Mouse (Mus musculus) layer of hippocampus, adult 11-12 months (tissue): ENCODE data around the gene Gmfb.
A peak's percentile ranks its signal among the peaks of the same experiment; 100 is the strongest.
"Not testable (repeated sequence)": the region's sequence is repeated elsewhere in the genome, so short reads cannot be mapped to it uniquely, and the experiment has no call there.

Source experiments
- DNase-seq: peaks from one replicate; pipeline ENCODE4 v3.0.0; 2022; ENCODE audit warnings: low spot score

The Gmfb gene

GRCm38 (mm10) chr14:46821873-46822716 is at the start of gene Gmfb:
TSS of gene Gmfb (minus strand) at chr14:46822242.
- peak; percentile 97 for DNase-seq

- DNase-seq, result no peak
These were observed 40.9 kb upstream of the Gmfb start for GRCm38 (mm10) chr14:46862922-46863321.

GRCm38 (mm10) chr14:46853677-46854076 is 31.6 kb upstream of the Gmfb start:
- no peak for DNase-seq

GRCm38 (mm10) chr14:46849769-46850168 is 27.7 kb upstream of the Gmfb start:
- no peak for DNase-seq

- no peak for DNase-seq
These were observed 26.7 kb upstream of the Gmfb start for GRCm38 (mm10) chr14:46848736-46849135.

GRCm38 (mm10) chr14:46848063-46848590 is 26.1 kb upstream of the Gmfb start:
- DNase-seq, result no peak

DNA sequence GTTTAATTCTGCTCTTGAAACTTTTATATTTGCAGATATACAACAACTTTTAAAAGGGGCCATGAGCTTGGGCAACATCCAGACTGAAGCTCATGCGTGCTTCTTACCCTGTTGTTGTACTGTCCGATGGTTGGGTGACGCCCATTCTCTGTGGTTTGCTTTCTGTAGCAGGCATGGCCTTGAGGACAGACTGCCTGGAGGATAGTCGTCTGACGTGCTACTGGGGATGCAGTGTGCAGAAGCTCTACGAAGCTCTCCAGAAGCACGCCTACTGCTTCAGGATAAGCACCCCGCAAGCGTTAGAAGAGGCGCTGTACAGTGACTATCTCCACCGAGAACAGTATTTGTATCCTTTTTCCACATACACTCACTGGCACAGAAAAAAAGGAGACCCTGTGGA is 23.7 kb upstream of the Gmfb start:
- no peak for DNase-seq

DNA sequence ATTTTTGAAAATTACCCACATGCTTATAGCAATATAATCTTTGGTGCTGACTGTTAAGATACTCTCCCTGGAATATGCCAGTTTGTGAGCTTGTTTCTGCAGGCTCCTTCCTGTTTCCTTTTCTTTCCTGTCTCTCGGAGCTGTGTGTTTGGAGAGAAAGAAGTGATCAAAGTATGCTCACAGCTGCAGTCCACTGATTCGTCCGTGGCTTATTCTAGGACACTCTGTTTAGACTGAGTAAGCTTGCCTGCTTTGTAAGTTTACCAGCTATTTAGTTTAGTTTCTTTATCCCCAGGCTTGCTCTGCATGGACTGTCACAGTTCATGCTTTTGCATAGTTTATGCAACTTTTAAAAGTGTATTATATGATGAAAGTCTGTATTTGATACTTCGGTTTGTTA is 17.3 kb upstream of the Gmfb start:
- DNase-seq, result no peak

GRCm38 (mm10) chr14:46832354-46833272 is 10.6 kb upstream of the Gmfb start:
- DNase-seq, result no peak

GRCm38 (mm10) chr14:46831837-46832333 is 9.8 kb upstream of the Gmfb start, which contains the start of gene Cgrrf1:
TSS of gene Cgrrf1 (plus strand) at chr14:46832125.
- DNase-seq, result peak; percentile 94

DNA sequence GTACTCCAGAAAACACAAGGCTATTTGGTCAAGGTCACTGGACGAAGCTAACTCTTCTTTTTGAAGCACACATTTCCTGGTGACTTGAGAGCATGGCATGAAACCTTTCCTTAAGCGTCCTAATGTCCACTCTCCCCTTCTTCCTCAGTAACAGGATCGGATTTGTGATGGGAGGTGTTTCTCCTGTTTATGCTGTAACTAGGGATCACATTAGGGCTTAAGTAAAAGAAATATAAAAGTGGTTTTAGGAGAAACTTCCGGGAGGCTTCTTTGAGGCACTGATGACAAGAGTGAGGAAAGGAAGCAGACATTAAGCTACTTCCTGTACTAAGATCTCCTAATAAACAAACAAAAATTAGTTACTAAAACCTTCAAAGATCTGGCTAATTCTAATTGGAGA is 9.3 kb upstream of the Gmfb start:
- no peak for DNase-seq

- no peak for DNase-seq
These were observed 5.4 kb upstream of the Gmfb start for GRCm38 (mm10) chr14:46827430-46827829.

DNA sequence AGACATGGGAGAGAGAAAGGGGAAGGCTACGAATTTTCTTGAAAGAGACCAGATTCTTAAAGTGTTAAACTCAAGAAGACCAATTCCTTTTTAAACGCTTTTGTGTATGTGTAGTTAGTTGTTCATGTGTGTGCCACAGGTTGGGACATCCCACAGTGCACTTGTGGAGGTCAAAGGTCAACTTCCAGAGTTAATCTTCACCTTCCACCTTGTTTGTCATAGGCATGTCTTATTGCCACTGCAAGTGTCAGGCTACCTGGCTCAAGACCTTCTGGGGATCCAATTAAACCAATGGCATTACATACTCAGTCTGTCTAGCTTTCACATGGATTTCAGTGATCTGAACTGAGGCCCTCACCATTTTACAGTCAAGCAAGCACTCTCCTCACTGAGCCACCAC is 2.0 kb upstream of the Gmfb start:
- DNase-seq, result no peak

GRCm38 (mm10) chr14:46821271-46821872 is 670 bp downstream of the Gmfb start:
- DNase-seq, result no peak

- DNase-seq, result not testable (repeated sequence)
These were observed 2.1 kb downstream of the Gmfb start for GRCm38 (mm10) chr14:46819961-46820360.

- DNase-seq, result no peak
These were observed 3.3 kb downstream of the Gmfb start for GRCm38 (mm10) chr14:46818743-46819142.

- DNase-seq, result no peak
These were observed 5.0 kb downstream of the Gmfb start for GRCm38 (mm10) chr14:46816916-46817622.

DNA sequence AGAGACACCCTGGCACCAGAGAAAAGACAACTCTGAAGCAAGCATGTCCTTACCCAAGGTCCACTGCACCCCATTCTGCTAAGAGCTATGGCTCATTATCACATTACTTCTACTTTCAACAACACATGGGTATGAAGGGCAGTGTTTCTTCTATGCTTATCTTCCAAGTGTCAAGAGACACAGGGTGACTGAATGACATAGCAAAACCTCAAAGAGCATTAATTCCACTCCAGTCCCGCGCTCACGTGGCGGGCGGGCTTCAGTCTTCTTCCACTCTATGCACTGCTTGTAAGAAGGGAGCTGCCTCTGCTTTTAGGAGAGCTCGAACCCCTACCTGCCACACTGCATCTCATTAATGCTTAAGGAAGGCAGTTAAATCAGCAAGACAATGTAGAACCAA is 6.4 kb downstream of the Gmfb start:
- no peak for DNase-seq

- no peak for DNase-seq
These were observed 14.1 kb downstream of the Gmfb start for GRCm38 (mm10) chr14:46807927-46808326.

GRCm38 (mm10) chr14:46806186-46806585 is 15.9 kb downstream of the Gmfb start:
- no peak for DNase-seq

- no peak for DNase-seq
These were observed 18.3 kb downstream of the Gmfb start for GRCm38 (mm10) chr14:46803791-46804190.
